Mouse (Mus musculus) right cerebral cortex, postnatal 10 days (tissue): Measurements from ENCODE around the gene Snrpd2.

Source experiments
- DNase-seq, 2 experiments: peaks; one replicate each; pipeline ENCODE4 v3.0.0; 2021; ENCODE audit warnings: low spot score in 2 of 2

The Snrpd2 gene

GRCm38 (mm10) chr7:19149626-19150025 is at the start of gene Snrpd2:
Gene Snrpd2 (plus strand): TSS chr7:19149722.
- peak; percentile 97 to 98 for DNase-seq

DNA sequence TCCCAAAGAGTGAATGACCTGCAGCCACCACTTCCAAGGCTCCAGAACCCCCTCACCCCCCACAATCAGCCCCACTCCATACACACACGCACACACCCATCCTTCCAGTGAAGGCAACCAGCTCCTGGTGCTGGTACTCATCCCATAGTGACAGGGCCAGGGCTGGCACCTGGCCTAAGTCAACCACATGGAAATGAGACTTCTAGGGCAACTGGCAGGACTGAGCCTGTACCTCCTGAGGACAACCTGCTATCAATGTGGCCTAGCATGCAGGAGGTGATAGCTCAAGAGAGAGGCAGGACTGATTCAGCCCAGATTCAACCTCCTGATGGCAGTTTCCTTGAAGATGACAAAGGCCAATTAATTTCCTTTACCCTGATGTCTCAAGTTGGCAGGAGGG is 49.2 kb upstream of the Snrpd2 start:
- DNase-seq = no peak

DNA sequence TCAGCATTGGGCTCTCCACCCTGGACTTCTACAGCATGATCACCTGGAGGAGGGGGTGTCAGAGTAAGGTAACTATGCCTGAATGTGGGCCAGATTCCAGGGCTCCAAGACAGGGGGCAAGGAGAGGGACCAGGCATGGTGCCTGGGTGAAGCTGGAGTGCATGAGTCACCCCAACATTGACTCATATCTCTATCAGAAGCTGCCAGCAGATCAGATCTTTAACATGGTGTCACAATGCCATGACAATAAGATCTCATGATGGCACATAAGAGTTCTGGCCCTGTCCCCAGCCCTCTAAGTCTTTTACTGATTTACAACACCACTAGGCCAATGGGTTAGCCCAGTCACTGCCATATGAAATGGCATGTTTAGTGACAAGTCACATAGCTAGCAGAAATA is 45.8 kb upstream of the Snrpd2 start:
- DNase-seq = no peak

DNA sequence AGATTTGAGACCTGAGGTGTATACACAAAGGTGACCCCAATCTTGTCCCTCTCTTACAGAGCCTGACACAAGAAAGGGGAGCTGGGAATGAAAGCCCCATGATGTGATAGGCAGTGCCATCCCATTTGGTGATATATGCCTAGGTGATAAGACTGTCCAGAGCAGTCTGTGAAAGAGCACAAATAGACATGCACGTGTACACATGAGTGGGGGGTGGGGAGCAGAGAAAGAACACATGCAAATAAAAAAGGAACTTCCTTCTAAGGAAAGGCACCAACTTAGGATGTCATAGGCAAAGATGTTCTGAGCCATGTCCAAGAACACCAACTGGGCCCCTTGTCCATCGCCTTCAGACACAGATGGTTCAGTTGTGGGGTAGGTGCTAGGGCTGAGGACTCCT is 45.0 kb upstream of the Snrpd2 start:
- no peak for DNase-seq

- no peak for DNase-seq
Measured at GRCm38 (mm10) chr7:19107436-19107835, 42.1 kb upstream of the Snrpd2 start.

- no peak for DNase-seq
Measured at GRCm38 (mm10) chr7:19109565-19109964, 40.0 kb upstream of the Snrpd2 start.

DNA sequence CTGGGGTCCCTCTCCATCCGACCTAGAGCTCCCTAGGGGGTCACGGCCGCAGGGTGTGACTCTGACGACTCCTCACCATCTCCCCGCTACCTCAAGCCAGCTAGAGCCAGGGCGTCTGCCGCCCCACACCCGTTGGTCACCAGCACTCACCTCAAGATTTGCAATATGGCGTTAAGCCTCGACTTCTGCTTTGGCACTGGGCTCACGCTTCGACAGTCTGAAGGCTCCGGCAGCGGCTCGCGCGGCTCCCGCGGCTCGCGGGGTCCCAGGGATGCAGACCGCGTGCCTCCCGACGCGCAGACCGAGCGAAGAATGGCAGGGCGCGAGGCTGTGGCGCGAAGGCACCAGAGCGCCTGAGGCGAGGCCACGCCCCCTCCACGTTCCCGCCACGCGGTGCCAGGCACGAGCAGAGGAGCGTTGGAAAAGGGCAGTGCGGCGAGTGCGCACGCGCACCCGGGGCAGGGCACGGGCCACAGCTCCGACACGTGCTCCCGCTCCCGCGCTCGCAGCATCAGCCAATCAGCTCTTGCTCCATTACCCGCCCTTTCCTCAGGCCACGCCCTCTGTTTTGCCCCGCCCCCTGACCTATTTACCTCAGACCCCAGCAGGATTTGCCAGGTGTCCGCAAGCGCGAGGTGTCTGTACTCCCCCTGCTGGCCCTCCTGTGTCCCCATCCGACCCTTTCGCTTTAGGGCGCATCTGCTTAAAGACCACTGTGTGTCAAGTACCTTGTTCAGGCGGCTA is 31.3 kb upstream of the Snrpd2 start, which contains the start of gene Gm4969:
TSS of gene Gm4969 (minus strand) at position 341 of the 744 bp plus-strand sequence.
- peak; percentile 87 to 88 for DNase-seq

DNA sequence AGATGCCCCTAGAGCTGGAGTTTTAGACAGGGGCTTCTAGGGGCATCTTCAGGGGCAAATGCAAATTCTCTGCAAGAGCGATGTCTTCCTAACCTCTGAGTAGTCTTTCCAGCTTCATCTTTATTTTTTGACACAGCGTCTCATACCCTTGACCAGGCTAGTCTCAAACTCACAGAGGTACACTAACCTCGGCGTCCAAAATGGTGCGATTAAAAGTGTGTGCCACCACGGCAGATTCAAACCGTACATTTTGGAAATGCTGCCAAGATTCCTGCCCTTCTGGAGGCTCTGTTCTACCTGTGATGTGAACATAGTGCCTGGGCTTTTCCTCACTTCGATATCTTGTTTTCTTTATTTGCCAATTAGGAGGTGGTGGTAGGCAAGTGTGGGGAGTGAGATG is 30.4 kb upstream of the Snrpd2 start:
- DNase-seq = peak in 1 of 2 experiments; percentile 55

DNA sequence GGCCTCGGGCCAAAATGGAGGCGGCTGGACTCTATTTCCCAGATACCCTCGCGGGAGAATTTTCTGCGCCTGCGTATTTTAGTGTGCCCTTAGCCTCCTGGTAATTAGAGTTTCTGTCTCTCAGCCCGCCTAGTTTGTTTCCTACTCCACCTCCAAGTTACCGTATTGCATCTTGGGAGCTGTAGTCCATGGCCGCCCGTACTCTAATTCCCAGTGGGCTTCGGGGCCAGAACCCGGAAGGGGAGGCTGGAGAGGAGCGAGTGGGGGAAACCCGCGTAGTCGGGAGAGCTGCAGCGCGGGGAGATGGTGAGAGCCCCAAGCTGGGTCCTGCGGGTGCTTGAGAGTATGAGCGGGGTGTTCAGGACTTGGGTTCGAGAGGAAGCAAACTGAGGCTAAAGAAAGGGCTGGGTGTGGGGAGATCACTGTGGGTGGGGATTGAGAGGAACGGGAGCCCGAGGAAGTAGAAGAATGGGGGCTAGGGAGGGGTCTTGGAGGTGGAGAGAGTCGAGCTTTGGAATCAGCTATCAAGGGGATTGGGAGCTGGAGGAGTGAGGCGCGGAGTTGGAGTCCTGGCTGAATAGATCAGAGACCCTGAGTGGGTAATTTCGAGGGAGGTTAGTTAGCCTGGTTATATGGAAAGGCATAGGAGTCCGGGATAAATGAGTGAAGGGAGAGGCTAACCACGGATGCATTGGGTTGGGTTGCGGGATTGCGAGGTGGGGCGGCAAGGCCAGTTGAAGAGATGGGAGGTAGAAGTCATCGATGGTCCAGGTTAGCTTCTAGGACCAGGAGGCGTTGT is 29.7 kb upstream of the Snrpd2 start, which contains the start of gene Fbxo46:
TSS of gene Fbxo46 (plus strand) at position 229 of the 799 bp plus-strand sequence.
- peak; percentile 95 to 97 for DNase-seq

GRCm38 (mm10) chr7:19121686-19122085 is 27.8 kb upstream of the Snrpd2 start:
- no peak for DNase-seq

- no peak for DNase-seq
Measured at GRCm38 (mm10) chr7:19124713-19125112, 24.8 kb upstream of the Snrpd2 start.

DNA sequence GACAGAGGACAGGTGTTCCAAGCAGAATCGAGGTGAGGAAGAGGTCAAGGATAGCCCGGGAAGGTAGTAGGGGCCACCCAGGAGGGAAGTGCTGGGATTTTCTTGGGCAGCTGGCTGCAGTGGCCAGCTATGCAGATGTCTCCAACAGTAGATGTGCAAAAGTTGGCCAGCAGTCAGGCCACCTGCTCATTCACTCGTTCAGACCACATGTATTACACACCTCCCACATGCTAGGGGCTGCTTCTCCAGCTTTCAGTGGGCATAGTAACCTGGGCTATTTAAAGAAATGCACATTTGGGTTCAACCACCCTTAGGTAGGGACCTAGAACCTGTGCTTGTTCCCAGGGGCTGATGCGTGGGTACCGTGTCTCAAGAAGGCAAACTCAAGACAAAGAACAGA is 21.8 kb upstream of the Snrpd2 start:
- no peak for DNase-seq

DNA sequence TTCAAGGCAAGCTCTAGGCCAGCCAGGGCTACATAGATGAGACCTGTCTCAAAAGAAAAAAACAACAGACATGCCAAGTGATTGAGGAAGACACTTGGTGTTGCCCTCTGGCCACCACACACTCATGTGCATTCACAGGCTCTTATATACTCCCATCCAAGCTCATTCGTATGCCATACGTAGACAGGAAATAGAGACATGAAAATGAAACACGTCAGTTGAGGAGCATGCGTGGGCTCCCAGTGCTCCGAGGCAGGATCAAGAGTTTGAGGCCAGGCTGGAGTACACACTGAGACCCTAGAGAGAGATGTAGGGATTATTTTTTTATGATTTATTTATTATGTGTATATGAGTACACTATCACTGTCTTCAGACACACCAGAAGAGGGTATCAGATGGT is 20.1 kb upstream of the Snrpd2 start:
- DNase-seq = no peak

DNA sequence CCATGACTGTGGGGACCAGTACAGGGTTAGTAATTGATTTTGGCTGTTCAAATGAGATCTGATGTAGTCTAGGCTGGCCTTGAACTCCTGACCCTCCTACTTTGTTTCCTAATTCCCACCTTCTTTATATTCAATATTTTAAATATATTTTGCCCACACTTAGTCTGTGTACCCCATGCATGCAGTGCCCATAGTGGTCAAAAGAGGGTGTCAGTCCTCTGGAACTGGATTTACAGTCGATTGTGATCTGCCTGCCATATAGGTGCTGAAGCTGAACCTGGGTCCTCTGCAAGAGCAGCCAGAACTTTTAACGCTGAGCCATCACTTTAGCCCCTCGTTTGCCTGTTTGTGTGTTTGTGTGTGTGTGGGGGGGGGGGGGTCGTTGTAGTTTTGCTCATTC is 18.9 kb upstream of the Snrpd2 start:
- DNase-seq = no peak

- DNase-seq = peak; percentile 98 to 99
Measured at GRCm38 (mm10) chr7:19131324-19131848, 18.1 kb upstream of the Snrpd2 start.

GRCm38 (mm10) chr7:19136168-19136567 is 13.4 kb upstream of the Snrpd2 start:
- peak in 1 of 2 experiments; percentile 44 for DNase-seq

- peak; percentile 42 to 59 for DNase-seq
Measured at GRCm38 (mm10) chr7:19136673-19137334, 12.7 kb upstream of the Snrpd2 start.

- peak; percentile 61 to 74 for DNase-seq
Measured at GRCm38 (mm10) chr7:19137380-19137779, 12.1 kb upstream of the Snrpd2 start.

DNA sequence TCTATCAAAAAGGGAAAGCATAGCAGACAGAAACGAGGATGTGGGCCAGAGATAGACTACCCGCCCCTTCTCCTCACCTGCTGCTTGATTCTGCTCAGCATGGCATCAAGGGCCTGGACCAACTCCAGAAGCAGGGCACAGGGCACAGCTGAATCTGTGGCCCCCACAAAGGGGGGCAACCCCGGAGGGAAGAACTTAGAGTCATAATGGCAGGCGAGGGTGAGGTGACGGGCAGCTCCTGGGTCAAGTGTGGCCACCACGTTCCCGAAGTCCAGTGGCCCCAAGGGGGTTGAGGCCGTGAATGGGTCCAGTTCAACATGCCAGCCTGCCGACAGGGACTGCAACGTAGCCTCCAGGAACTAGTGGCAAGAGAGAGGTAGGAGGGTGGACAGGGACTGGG is 2.7 kb upstream of the Snrpd2 start:
- no peak for DNase-seq

- DNase-seq = no peak
Measured at GRCm38 (mm10) chr7:19147497-19148045, 2.0 kb upstream of the Snrpd2 start.

DNA sequence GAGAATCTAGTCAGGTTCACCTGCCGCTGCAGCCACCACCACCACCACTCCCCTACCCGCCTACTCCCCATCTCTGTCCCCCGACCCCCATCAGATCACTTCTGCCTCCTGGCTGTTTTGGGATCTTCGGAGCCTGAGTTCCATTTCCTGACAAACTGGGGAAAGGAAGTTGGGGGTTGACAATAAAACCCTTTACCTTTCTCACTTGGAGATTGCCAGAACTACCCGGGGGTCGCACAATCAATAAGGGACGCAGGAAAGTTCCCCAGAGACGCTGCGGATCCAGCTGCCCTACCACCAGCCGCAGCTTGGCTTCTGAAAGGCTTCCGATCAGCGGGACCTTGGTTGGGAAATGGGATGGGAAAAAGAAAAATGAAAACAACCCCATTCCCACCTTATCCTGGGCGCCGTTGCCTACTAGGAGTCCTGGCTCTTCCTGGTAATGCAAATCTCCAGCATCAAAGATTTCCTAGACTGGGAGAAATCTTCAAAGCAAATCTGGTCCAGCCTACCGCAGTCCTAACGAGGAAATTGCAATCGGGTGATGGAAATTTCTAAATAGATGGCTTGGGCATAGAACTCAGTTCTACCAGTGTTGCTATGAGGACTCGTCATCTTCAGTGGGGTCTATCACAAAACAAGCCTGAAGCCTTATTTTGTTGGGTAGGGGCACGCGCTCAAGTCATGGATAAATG is 1.2 kb upstream of the Snrpd2 start:
- DNase-seq = no peak
